Mouse (Mus musculus) urinary bladder, postnatal 25 days (tissue): Measurements from ENCODE around the gene Ddx41.
A peak's percentile ranks its signal among the peaks of the same experiment; 100 is the strongest.
"Not testable (repeated sequence)": the region's sequence is repeated elsewhere in the genome, so short reads cannot be mapped to it uniquely, and the experiment has no call there.

Source experiments
- DNase-seq: peaks from one replicate; pipeline ENCODE4 v3.0.0; 2022; ENCODE audit warnings: low spot score

The Ddx41 gene

GRCm38 (mm10) chr13:55536194-55537175 lies at the start of gene Ddx41:
Gene Ddx41 (minus strand): TSS chr13:55536658.
- peak; percentile 97 for DNase-seq

GRCm38 (mm10) chr13:55578086-55578485 lies 41.6 kb upstream of the Ddx41 start:
- no peak for DNase-seq

GRCm38 (mm10) chr13:55576872-55577271 lies 40.4 kb upstream of the Ddx41 start:
- DNase-seq, result not testable (repeated sequence)

- no peak for DNase-seq
Observed at GRCm38 (mm10) chr13:55575932-55576331, 39.5 kb upstream of the Ddx41 start.

- no peak for DNase-seq
Observed at GRCm38 (mm10) chr13:55574321-55574720, 37.9 kb upstream of the Ddx41 start.

GRCm38 (mm10) chr13:55573432-55573831 lies 37.0 kb upstream of the Ddx41 start, which contains the start of gene Tmed9:
Gene Tmed9 (plus strand): TSS chr13:55573732.
- no peak for DNase-seq

- DNase-seq, result no peak
Observed at GRCm38 (mm10) chr13:55571977-55572376, 35.5 kb upstream of the Ddx41 start.

GRCm38 (mm10) chr13:55571027-55571751 lies 34.7 kb upstream of the Ddx41 start, which contains the start of gene Fam193b:
Gene Fam193b (minus strand): TSS chr13:55571120.
- peak; percentile 96 for DNase-seq

- peak; percentile 34 for DNase-seq
Observed at GRCm38 (mm10) chr13:55570286-55570973, 34.0 kb upstream of the Ddx41 start.

- DNase-seq, result no peak
Observed at GRCm38 (mm10) chr13:55569726-55570285, 33.3 kb upstream of the Ddx41 start.

- DNase-seq, result not testable (repeated sequence)
Observed at GRCm38 (mm10) chr13:55568524-55568923, 32.1 kb upstream of the Ddx41 start.

- no peak for DNase-seq
Observed at GRCm38 (mm10) chr13:55567949-55568348, 31.5 kb upstream of the Ddx41 start.

- DNase-seq, result no peak
Observed at GRCm38 (mm10) chr13:55567001-55567400, 30.5 kb upstream of the Ddx41 start.

- no peak for DNase-seq
Observed at GRCm38 (mm10) chr13:55563266-55563879, 26.9 kb upstream of the Ddx41 start.

- DNase-seq, result no peak
Observed at GRCm38 (mm10) chr13:55557499-55557898, 21.0 kb upstream of the Ddx41 start.

GRCm38 (mm10) chr13:55555921-55556320 lies 19.5 kb upstream of the Ddx41 start:
- DNase-seq, result no peak

GRCm38 (mm10) chr13:55549061-55549460 lies 12.6 kb upstream of the Ddx41 start:
- DNase-seq, result no peak

GRCm38 (mm10) chr13:55548426-55548825 lies 12.0 kb upstream of the Ddx41 start:
- DNase-seq, result no peak

- no peak for DNase-seq
Observed at GRCm38 (mm10) chr13:55547916-55548315, 11.5 kb upstream of the Ddx41 start.

GRCm38 (mm10) chr13:55544792-55545191 lies 8.3 kb upstream of the Ddx41 start:
- DNase-seq, result no peak

- DNase-seq, result no peak
Observed at GRCm38 (mm10) chr13:55543447-55543846, 7.0 kb upstream of the Ddx41 start.
